17 mouse cellular contexts compared by ENCODE assay signal in genomic region chr9:30212471-30213075, GRCm38 (mm10).
A peak's percentile ranks its signal among the peaks of the same experiment; 100 is the strongest.
DNase-seq lines count a peak whose midpoint lies in the region; ATAC-seq and TF ChIP-seq lines count a peak whose summit lies in the region.
"Had no signal": no experiment of that assay in that cellular context is flagged by ENCODE, and none has a peak within 500 bp of the region (broad histone marks: within the 10 kb centered on the region; RNA-seq: fewer than 3 reads in every experiment).

No protein-coding gene starts in this region.

- no peak for TF ChIP-seq CTCF in left cerebral cortex, adult 2 months (IDR thresholded peaks at IDR 0.05)
- no peak for TF ChIP-seq CTCF in forebrain, postnatal 0 days (IDR thresholded peaks at IDR 0.05; ENCODE audit: low read depth)

- no peak overlapping the region for H3K4me2 ChIP-seq in forebrain, postnatal 0 days (ENCODE audit: low read depth)
- H3K4me2 ChIP-seq: embryonic facial prominence, embryonic 13.5 days; heart, embryonic 15.5 days; liver, embryonic 13.5 days; midbrain, embryonic 12.5 days had no signal

- intact Hi-C loops in left cerebral cortex, postnatal 10 days (cut with DNase I), result no loop called here
- intact Hi-C loops in left cerebral cortex, adult 2 months (cut with DNase I), result loop anchor here (1.0 to 2.0 kb wide), 2 partner anchors 72 to 185 kb away; no protein-coding TSS in a partner anchor

- 82% methylated on average over 3 of the region's 3 CpGs for WGBS in forebrain, postnatal 0 days

- peak; percentile 34 for DNase-seq in left cerebral cortex, adult 11 months (ENCODE audit: low spot score)
- no peak for DNase-seq in left cerebral cortex, postnatal 10 days (ENCODE audit: extremely low spot score in 1 of 2, low spot score in 2 of 2)
- peak; percentile 70 to 83 for DNase-seq in layer of hippocampus, adult 18-20 months (ENCODE audit: low spot score in 2 of 2)
- peak; percentile 58 to 60 for DNase-seq in left cerebral cortex, adult 2 months (ENCODE audit: extremely low spot score in 1 of 2, low spot score in 2 of 2)
- peak; percentile 73 for DNase-seq in right cerebral cortex, postnatal 25 days
- DNase-seq in neural tube, embryonic 10.5 days (ENCODE audit: extremely low spot score, low spot score), result no peak
- DNase-seq in spleen, postnatal 4 days (ENCODE audit: low spot score in 2 of 2), result no peak
- DNase-seq in forebrain, postnatal 0 days, result no peak
- DNase-seq: liver, embryonic 13.5 days; thymus, postnatal 4 days had no signal

- H3K27me3 ChIP-seq in forebrain, postnatal 0 days (ENCODE audit: insufficient read depth, low read length), result no peaks in the 10 kb centered on the region
- H3K27me3 ChIP-seq: CH12.LX; embryonic facial prominence, embryonic 13.5 days; heart, embryonic 15.5 days; liver, embryonic 13.5 days; midbrain, embryonic 12.5 days had no signal

- H3K9ac ChIP-seq in forebrain, postnatal 0 days, result no peak overlapping the region
- H3K9ac ChIP-seq: embryonic facial prominence, embryonic 13.5 days; heart, embryonic 15.5 days; liver, embryonic 13.5 days; midbrain, embryonic 12.5 days had no signal

- no peaks in the 10 kb centered on the region for H3K36me3 ChIP-seq in forebrain, postnatal 0 days (ENCODE audit: insufficient read depth)
- H3K36me3 ChIP-seq: embryonic facial prominence, embryonic 13.5 days; heart, embryonic 15.5 days; hindbrain, embryonic 10.5 days; liver, embryonic 13.5 days; midbrain, embryonic 12.5 days had no signal

- H3K9me3 ChIP-seq in forebrain, postnatal 0 days (ENCODE audit: low read length), result no peaks in the 10 kb centered on the region
- H3K9me3 ChIP-seq: embryonic facial prominence, embryonic 13.5 days; heart, embryonic 15.5 days; hindbrain, embryonic 10.5 days; liver, embryonic 13.5 days; midbrain, embryonic 12.5 days had no signal

- H3K4me3 ChIP-seq in left cerebral cortex, adult 2 months, result no peak overlapping the region
- no peak overlapping the region for H3K4me3 ChIP-seq in forebrain, postnatal 0 days (ENCODE audit: low read depth, low read length)
- H3K4me3 ChIP-seq: embryonic facial prominence, embryonic 13.5 days; heart, embryonic 15.5 days; hindbrain, embryonic 10.5 days; liver, embryonic 13.5 days; midbrain, embryonic 12.5 days had no signal

- H3K4me1 ChIP-seq in forebrain, postnatal 0 days (ENCODE audit: insufficient read depth), result no peaks in the 10 kb centered on the region
- H3K4me1 ChIP-seq: heart, embryonic 15.5 days; liver, embryonic 13.5 days had no signal

- ATAC-seq in forebrain, postnatal 0 days, result no peak
- ATAC-seq: inflammation-experienced regulatory T-cells, adult 6 months; lung, postnatal 0 days had no signal

- H3K27ac ChIP-seq in left cerebral cortex, adult 2 months, result peak overlapping the region; percentile 81
- H3K27ac ChIP-seq in forebrain, postnatal 0 days (ENCODE audit: low read depth, low read length), result no peak overlapping the region
- H3K27ac ChIP-seq: embryonic facial prominence, embryonic 13.5 days; heart, embryonic 15.5 days; hindbrain, embryonic 10.5 days; liver, embryonic 13.5 days; midbrain, embryonic 12.5 days had no signal

Comparison
In these comparisons a context has a peak if more than half of its experiments do, and no peak if none do; other contexts are left out.
1. DNase-seq: peak in left cerebral cortex, adult 11 months (single experiment), layer of hippocampus, adult 18-20 months (2 of 2), left cerebral cortex, adult 2 months (2 of 2) and right cerebral cortex, postnatal 25 days (single experiment); none in left cerebral cortex, postnatal 10 days (0 of 2), neural tube, embryonic 10.5 days (single experiment), spleen, postnatal 4 days (0 of 2) and forebrain, postnatal 0 days (single experiment).